ENCODE assay signal across 7 mouse cellular contexts in genomic region chr1:6143891-6144290, GRCm38 (mm10).
DNase-seq lines count a peak whose midpoint lies in the region; TF ChIP-seq lines count a peak whose summit lies in the region.

No protein-coding gene starts in this region.

- no peak for TF ChIP-seq POLR2A in brain, embryonic 14.5 days (IDR thresholded peaks at IDR 0.05; ENCODE audit: borderline replicate concordance, extremely low read depth, insufficient read depth, insufficient read length, poor library complexity, severe bottlenecking)

- peak; percentile 9 for DNase-seq in kidney, adult 9 months
- no peak for DNase-seq in kidney, postnatal 10 days
- peak; percentile 3 for DNase-seq in thymus, postnatal 0 days (ENCODE audit: low spot score)
- DNase-seq in thymus, postnatal 25 days = no peak
- DNase-seq in brain, embryonic 14.5 days (ENCODE audit: low read depth) = peak; percentile 26
- peak; percentile 58 for DNase-seq in thymus, postnatal 4 days
- no peak for DNase-seq in layer of hippocampus, postnatal 25 days (ENCODE audit: extremely low spot score in 1 of 2, low spot score in 1 of 2)

- peak; percentile 42; the same call in 1 of the 2 replicates for TF ChIP-seq CTCF in brain, embryonic 14.5 days (IDR thresholded peaks at IDR 0.05; ENCODE audit: borderline replicate concordance, extremely low read depth, insufficient read depth, insufficient read length)

Comparison
In these comparisons a context has a peak if more than half of its experiments do, and no peak if none do; other contexts are left out.
1. DNase-seq: peak in kidney, adult 9 months (single experiment), thymus, postnatal 0 days (single experiment), brain, embryonic 14.5 days (single experiment) and thymus, postnatal 4 days (single experiment); none in kidney, postnatal 10 days (single experiment), thymus, postnatal 25 days (single experiment) and layer of hippocampus, postnatal 25 days (0 of 2).